Mouse (Mus musculus): ENCODE results near the gene Sema5b.

Sema5b gene

DNA sequence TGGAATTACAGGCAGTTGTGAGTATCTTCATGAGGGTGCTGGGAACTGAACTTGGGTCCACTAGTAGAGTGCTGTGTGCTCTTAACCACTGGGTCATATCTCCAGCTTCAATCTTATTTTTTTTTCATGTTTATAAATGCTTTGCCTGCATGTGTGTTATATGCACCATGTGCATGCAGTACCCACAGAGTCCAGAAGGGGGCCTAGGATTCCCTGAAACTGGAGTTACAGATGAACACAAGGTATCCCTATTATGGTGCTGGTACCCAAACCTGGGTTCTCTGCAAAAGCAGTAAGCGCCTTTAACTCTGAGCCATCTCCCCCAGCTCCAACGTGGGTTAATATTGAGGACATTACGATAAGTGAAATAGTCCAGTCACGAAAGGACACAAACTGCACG lies 52.5 kb downstream of the Sema5b start:
- DNase-seq (ENCODE audit: low read depth) = no peak

DNA sequence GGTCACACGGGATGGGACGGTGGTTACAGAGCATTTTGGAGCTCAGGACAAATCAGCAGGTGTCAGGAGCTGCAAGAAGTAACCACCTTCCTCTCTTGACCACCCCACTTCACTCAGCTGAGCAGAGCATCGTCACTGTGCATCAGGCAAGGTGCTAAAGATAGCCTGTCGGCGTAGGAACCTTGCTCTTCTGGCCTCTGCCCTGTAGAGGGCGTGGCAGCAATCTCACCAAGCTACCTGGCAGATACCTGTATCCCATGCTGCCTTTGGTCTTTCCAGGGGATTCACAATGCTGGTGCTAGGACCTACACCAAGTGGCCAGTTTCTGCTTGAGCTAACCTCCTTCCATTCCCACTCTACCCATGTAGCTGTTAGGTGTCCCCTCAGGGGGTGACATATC lies 55.3 kb downstream of the Sema5b start:
- no peak for DNase-seq (ENCODE audit: low read depth)

DNA sequence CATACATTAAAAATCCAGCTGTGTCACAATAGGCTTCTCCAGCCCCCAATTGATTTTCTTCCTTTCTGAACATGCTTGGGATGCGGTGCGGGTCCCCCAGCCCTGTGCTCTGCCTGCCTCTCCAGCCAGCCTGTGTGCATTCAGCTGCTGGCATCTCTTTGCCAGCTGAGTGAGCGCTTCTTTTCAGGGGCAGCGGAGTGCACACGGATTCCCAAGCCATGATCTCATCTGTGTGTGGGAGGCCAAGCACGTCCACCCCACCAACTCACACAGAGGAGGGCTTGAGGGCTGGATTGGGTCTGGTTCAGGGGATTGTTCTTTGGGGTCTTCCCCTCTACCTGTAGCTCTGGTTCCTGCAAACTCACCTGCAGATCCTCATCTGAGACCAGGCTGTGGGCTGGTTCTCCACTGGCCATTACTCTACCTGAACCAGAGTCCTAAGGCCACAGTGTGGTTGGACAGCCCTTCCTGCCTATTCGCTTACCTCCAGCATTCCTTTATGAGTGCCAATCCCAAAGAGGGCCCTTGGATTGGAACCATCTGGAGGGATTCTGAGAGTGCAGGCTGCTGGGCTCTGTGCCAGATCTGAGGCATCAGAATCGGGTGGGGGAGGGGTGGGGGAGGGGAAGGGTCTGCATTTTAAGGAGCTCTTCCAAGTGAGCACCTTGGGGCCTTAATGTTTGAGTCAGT lies 55.9 kb downstream of the Sema5b start:
- DNase-seq (ENCODE audit: low read depth) = no peak

DNA sequence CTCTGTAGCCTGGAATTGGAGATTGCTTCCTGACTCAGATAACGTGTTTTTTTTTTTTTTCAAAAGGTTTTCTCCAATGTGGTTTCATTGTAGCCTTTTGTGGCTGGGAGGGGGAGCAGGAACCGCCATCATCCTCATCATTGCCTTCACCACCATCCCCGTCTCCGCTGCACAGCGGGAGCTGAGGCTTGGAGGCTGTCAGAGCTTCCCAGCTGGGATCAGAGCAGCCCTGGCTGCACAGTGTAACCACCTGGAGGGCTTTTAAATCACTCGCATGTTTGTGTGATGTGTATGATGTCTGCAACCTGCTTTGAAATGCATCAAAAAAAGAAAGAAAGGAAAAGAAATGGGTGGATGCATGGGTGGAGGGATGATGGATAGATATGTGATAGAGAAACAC lies 57.0 kb downstream of the Sema5b start:
- DNase-seq (ENCODE audit: low read depth) = no peak

DNA sequence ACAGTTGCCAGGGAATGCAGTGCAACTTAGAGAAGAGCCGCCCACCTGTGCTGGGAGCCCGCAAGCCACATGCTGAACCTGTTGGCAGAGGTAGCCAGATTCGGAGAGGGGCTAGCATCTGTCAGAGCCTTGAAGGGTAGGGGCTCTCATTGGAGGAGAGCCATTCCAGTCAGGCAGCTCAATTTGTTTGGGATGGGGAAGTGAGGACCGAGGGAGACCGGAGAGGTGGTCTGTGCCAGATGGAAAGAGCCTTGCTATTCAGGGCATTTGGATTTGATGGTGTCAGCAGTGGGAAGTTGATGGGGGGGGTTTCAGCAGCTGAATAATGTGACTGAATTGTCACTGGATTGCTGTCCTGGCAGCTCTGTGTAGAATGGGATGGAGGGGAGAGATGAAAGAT lies 57.9 kb downstream of the Sema5b start:
- DNase-seq (ENCODE audit: low read depth) = no peak

DNA sequence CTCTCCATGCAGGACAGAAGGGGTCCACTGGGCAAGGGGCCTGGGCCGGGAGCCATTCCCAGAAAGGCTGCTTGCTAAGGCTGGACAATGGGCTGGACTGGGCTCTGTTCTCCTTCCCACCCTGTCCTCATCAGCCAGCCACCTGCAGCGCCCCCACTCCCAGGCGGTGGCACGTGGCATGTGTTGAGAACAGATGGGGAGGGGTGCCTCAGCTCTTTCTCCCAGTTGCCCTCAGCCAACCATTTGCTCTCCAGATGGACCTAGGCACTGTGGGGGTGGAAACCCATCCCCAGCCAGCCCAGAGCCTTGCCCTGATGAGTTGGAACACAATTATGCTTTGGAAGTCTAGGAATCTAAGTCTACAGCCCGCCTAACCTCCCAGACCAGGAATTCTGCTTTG lies 59.3 kb downstream of the Sema5b start:
- DNase-seq (ENCODE audit: low read depth) = no peak

DNA sequence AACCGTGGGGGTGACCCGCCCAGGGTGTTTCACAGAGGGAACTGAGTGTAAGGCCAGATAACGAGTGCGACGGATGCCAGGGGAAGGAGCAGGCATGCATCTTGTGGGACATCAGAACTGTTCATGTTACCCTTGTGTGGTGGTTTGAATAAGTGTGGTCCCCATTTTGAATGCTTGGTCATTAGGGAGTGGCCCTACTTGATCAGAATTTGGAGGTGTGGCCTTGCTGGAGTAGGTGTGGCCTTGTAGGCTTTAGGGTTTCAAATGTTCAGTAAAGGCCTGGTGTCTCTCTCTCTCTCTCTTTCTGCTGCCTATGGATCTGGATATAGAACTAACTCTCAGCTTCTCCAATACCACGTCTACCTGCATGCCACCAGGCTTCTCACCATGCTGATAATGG lies 60.5 kb downstream of the Sema5b start:
- no peak for DNase-seq (ENCODE audit: low read depth)

DNA sequence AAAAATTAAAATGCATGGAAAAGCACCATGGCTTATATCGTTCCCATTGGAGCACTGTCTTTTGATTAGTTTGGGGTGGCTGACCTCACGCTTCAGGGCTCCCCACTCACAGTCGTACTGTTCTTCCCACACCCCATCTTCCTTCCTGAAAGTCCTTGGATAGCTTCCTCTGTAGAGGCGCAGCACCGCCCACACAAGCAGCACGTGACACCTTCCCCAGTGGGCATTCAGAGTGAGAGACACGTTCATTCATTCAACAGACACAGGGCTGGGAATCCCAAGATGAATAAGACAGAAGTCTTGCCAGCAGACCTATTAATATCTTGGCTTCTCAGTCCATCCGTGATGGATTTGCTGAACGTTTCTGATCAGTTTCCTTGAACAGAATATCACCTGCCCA lies 61.6 kb downstream of the Sema5b start:
- DNase-seq (ENCODE audit: low read depth) = no peak

DNA sequence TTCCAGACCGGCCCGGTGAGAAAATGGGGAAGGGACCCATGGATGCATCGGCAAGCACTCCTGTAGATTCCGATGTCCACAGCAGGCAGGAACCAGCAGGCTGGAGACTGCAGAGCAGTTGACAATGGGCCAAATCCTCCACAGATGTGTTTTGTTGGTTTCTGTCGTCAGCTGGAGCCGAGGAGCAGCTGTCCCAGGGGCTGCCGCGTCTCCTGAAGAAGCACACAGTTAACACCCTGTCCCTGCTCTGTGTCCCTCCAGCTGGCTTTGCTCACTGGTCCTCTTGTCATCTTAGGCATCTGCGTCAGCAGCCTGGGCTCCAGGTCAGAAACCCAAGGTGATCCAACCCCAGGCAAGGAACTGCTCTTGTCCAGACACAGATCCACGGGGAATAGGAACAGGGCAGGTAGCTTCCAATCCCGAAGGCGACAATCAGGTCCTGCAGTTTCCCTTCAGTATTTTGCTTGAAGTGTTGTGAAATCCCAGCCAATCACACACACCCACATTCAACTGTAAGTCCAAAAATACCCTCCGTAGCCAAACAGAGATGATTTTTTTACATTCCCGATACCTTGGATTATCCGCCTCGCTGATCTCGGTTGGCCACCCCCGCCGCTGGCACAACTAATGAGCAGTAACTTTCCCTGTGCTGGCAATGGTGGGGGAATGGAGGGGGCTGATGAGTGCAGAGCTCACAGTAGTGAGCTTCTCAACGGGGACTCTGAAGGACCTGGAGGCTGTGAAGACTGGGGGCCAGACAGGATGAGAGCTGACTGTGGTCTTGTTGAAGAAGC lies 63.0 kb downstream of the Sema5b start:
- DNase-seq (ENCODE audit: low read depth) = no peak

DNA sequence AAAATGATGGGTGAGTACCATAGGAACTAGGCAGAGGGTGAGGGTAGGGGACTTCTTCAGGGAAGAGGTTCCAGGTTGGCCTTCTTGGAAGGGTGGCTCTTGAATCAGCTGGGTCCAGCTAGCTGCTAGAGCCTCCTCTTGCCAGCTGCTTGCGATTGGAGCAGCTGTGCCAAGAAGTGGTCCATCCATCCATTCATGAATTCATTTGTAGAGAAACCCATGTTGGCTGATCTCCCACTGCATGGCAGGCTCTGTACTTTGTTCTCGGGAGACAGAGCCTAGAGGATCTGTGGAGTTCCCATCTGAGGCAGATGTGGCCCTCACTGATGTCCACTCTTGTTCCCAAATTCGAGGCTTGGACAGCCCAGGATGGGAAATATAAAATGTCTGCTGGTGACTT lies 66.3 kb downstream of the Sema5b start:
- no peak for DNase-seq (ENCODE audit: low read depth)

DNA sequence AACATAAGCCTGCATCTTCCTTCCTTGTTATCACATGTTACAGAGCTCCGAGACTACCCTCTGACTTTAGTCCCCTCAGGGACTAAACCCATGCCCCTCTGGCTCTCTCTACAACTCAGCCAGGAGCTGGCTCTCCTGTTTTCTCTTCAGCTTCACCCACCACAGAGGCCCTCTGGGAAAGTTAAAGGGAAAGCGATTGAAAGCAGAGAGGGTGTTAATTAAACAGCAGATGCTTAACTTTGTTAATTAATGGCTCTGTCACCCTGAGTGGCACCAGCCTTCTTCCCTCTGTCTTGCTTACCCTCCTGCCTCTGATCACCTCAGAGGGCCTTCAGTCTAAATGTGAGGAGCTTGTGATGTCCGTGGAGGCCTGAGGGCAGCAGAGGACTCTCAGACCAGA lies 67.3 kb downstream of the Sema5b start:
- no peak for DNase-seq (ENCODE audit: low read depth)

DNA sequence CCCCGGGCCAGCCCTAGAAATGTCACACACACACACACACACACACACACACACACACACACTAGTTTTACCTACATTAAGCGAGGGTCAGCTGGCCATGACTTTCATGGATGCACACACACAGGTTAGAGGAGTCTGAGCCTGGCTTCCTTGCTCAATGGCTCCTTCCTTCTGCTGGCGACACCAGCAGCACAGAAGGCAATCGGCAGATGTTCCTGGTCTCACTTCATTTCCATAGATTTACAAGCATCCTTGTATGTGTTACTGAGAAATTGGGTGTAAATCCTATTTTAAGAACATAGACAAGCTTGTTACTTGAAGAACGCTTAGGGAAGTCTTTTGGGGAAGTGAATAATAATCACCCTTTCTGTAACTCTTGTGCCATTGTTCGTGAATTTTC lies 68.6 kb downstream of the Sema5b start:
- no peak for DNase-seq (ENCODE audit: low read depth)

DNA sequence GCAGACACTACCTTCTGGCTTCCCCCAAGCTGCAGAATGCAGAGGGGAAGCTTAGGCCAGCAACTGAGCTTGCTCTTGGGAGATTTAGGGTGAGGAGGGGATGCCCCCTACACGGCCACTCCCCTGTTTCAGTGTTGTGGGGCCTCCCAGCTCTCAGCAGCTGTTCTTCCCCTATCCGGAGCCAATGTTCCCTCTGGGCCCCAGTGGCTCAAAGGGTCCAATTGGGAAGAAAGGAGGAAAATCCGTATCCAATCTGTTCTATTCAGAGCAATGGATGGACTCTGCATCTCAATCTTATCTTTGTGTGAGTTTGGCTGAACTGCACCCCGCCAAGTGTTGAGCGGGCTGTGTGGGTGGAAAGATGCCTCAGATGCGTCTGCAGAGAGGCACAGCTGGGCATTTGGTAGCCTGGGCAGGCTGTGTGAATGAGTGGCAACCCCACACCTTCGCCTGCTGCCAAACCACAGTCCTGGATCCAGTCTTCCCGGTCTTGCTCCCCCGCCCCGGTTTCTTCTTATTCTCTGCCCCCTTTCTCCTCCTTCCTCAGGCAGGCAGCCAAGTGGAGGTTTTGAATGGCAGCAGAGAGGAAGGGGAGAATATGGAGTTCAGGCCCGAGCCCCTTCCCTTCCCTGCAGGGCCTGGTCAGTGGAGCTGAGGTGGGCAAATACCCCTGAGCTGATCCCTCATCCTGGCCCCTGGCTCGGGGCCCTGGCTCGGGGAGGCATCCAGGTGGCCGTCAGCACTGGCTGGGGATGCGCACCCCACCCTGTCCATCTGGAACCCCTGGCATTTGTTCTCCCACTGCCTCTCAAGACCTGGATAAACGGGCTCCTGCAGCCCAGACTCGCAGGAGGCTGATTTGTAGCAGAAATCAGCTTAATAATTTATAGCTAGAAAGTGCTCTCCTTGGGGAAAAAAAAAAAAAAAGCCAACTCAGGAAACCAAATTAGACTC lies 73.2 kb downstream of the Sema5b start:
- DNase-seq (ENCODE audit: low read depth) = no peak

DNA sequence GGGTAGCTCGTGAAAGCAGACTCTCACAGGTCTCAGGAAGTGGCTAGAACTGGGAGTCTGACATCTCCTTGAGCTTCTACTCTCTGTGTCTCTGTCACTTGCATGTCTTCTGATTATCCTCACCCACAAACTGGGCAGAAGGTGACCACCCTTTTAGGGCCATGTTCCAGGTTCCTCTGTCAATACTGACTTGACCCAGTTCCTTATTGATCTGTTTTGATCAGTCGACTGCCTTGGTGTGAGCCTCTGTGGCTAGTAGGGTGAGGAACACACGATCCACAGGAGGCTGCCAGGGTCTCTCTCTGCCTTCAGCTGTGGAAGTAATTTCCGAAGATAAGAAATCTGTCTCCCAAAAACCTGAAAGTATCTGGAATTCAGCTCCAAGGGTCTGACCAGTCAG lies 76.8 kb downstream of the Sema5b start:
- no peak for DNase-seq (ENCODE audit: low read depth)

DNA sequence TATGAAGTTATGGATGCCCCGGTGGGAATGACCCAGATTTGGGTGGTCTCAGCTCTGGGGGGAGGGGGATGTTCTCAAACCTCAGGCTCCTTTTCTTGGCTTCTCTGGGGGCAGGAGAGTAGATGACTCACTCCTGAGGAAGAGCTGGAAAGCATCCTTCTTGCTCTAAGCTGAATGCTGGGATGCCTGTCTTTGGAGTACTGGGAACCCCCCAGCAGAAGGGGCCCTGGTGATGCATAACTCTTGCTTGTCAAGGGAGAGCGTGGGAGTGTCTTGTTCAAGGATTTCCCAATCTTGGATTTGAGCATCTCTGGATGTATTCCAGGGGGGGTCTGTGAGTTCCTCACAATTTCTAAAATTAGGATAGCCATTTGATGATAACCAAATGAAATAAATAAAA lies 82.1 kb downstream of the Sema5b start:
- DNase-seq (ENCODE audit: low read depth) = no peak

DNA sequence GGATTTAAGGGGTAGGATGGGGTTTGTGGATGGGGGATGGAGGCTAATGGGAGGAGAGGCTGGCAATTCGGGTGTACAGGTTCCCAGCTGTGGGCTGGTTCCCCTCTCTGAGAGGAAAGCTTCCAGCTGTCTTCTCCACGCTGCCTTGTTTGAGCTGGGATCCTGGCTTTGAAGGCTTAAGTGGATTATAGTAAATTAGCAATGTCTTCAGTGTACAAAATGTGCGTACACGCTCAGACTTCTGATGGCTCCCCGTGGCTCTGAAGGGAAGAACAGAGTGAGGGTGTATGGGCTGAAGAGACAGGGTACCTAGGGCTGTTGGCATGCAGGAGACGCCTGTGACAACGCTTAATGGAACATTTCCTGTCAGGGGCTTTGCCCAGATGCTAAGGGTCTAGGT lies 83.0 kb downstream of the Sema5b start:
- no peak for DNase-seq (ENCODE audit: low read depth)

DNA sequence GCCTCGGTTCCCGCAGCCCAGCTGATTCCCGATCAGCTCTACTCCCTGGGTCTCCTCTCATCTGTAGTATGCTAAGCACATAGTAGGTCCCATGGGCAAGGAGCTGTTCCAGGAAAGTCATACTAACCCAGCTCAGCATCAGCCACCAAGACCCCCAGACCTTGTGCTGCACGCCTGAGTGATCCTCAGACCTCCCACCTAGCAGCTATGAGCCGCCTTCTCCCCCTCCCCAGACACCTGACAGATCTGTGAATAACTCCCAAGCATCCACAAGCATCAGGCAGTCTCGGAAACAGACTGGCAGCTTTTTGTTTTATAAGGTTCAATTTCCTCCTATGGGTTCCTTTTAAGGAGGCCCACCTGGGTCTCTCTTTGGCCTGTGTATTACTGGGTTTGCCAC lies 83.9 kb downstream of the Sema5b start:
- DNase-seq (ENCODE audit: low read depth) = no peak

DNA sequence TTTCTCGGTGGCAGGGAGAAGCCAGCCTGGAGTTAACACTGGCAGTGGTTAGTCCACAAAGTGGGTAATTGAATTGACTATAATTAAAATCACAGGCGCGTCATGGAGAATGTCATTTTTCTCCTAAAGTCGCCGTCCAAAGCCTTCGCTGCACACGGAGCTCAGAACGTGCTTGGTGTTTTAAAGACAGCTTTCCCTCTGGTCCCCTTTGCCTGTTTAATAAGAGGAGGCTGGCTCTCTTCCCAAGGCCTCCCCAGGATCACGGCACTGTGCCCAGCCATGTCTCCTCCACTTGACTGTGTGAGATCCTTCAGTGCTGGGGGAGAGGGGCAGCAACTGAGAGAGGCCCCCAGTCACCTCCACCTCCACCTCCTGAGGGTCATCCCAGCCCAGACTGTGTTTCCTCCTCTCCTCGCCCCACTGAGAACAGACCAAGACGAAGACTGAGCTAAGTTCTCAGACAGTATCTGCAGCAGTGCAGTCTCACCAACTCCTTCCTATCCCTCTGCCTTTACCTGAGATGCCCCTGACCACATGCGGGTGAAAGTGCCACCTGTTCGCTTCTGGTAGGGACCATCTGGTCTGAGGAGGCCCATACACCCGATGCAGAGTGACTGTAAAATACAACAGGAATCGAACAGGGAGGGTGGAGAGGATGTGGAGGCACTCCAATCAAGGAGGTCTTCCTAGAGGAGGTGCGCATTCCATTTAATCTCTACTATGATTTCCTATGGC lies 84.5 kb downstream of the Sema5b start:
- no peak for DNase-seq (ENCODE audit: low read depth)

DNA sequence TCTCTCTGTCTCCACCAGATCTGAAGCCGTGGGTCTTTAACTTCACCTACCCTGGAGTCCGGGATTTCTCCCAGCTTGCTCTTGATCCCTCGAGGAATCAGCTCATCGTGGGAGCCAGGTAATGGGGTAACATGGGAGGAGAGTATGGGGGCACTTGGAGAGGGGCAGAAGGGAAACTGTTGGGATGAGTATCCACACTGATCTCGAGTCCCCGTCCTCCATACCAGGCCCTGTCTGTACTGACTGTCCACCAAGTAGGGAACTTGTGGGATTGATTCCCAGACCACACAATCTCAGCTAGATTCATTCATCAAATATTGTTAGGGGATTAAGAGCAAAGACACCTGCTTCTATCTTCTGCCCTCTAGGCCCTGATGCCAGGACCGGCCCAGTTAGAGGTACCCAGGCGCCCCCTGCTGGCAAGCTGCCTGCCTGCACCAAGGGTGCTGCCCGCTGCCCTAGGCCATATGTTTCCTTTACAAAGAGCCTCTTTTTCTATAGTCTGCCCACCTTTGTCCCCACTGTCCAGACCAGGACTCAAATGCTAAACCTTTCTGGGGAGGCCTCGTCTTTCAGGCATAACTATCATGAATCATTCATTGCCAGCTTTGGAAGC lies 87.2 kb downstream of the Sema5b start:
- DNase-seq (ENCODE audit: low read depth) = no peak

DNA sequence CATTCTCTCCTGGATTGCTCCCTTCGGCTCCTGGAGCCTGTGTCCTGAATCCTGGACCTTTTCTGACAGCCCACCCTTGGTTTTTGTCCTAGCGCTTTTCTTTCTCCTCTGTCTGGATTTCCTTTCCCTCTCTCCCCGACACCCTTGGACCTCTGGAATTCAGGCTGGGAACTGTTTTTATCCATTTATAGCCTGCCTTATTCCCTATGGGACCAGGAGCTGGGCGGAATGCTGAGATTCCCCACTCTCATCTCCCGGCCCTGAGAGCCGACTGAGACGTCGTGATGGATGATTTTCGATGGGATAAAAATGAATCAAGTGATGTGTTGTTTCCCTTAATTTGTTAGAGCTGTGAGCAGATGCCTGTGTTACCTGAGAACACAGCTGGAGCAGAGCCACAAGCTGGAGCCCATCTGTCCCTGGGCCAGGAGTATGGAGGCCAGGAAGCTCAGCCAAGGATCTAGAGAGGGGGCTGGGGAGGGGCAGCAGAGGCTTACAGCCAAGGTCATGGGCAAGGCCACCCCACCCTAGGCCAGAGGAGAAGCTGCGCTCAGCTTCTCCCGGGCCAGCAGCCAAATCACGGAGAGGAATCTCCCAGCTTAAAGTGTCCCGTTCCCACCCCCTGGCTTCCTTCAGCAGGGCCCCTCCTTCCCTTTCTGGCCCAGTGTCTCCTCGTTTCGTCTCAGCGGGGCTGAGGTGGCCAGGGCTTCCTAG lies 89.7 kb downstream of the Sema5b start:
- DNase-seq (ENCODE audit: low read depth) = no peak

DNA sequence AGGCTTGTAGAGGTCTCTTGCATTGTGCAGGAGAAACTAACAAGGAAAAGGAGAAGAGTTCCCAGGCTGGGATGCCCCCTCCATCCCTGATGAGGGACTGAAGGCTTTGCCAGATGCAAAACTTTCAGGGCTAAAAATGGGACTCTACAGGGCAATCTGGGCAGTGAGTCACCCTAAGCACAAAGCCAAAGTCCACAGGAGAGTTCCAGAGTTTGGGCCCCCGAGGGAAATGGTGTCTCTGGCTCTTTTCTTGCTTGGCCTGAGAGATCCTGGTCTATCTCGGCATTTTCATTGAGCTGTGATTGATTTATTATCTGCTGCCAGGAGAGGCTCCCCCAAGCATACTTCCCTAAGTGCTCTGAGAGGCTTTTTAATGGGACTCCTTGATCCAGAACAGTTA lies 92.1 kb downstream of the Sema5b start:
- no peak for DNase-seq (ENCODE audit: low read depth)

All from fibroblast of lung, adult 2 months (primary cell).